Mouse (Mus musculus) CH12F3 (cell line): Measurements from ENCODE around the gene Ccn5.

Experiments used
- in situ Hi-C: fragments of 300-500 bp; cut with MboI; formaldehyde crosslinking; loops from 2 replicates; pipeline ENCODE4 v1.14.3; 2020; ENCODE audit warnings: low sequenced_read_pairs

Gene Ccn5

GRCm38 (mm10) chr2:163842043-163842442 is 21.4 kb downstream of the Ccn5 start:
- in situ Hi-C loops: no loop called here

DNA sequence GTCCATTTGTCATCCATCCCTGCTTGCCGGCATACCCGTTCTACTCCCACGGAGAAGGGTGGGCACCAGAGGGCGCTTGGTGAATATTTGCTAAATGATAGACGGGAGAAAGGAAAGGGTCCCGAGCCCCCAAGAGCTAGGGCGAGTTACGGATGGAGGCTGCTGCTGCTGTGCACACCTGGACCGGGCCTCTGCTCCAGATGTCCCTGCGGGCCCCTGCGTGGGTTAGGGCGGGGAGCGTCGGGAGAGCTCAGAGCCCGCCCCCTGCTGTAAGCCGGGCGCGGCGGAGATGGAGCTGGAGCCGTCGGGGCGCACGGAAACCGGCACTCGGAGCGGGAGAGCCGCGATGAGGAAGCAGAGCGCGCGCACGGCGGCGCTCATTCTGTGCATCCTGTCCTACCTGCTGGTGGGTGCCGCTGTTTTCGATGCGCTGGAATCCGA is 32.8 kb downstream of the Ccn5 start, which contains the start of gene Kcnk15:
TSS of gene Kcnk15 (plus strand) at position 191 of the 441 bp plus-strand sequence.
- in situ Hi-C loops: no loop called here

GRCm38 (mm10) chr2:163857233-163857632 is 36.6 kb downstream of the Ccn5 start:
- in situ Hi-C loops: no loop called here

DNA sequence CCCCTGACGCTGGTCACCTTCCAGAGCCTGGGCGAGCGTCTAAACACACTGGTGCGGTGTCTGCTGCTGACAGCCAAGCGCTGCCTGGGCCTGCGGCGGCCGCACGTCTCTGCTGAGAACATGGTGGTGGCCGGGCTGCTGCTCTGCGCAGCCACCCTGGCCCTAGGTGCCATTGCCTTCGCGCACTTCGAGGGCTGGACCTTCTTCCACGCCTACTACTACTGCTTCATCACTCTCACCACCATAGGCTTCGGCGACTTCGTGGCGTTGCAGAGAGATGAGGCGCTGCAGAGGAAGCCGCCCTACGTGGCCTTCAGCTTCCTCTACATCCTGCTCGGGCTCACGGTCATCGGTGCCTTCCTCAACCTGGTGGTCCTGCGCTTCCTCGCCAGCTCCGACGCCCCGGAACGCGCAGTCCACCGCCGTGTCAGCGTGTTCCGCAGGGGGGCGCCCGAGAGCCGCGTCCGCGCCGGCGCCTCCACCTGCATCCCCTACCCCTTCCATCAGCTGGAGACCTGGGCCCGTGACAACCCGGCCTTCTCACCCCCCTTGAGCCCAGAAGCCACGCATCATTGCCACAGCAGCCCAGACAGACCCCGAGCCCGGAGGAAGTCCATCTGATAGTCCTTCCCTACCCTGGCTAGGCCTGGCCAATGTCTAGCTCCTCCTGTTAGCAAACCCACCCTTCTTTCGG is 37.7 kb downstream of the Ccn5 start:
- in situ Hi-C loops: no loop called here

DNA sequence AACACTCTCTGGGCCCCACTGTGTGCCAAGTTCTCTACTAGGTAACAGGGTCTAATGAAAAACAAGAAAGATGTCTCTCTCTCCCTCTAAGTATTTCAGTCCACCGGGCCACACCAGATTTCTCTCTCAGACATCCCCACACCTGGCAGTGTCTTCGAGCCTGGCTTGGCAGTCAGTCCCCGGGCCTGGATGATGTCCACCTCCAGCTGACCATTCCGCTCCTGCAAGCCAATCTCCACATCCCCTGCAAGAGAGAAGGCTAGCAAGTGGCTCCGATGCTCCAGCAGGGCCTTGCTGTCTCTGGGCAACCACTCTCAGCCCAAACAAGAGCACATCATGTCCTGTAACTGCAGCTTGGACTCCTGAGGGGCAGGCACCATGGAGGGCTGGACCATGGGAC is 44.6 kb downstream of the Ccn5 start:
- in situ Hi-C loops: no loop called here

GRCm38 (mm10) chr2:163866061-163866460 is 45.4 kb downstream of the Ccn5 start:
- in situ Hi-C loops: no loop called here

GRCm38 (mm10) chr2:163869783-163870182 is 49.1 kb downstream of the Ccn5 start:
- in situ Hi-C loops: no loop called here

DNA sequence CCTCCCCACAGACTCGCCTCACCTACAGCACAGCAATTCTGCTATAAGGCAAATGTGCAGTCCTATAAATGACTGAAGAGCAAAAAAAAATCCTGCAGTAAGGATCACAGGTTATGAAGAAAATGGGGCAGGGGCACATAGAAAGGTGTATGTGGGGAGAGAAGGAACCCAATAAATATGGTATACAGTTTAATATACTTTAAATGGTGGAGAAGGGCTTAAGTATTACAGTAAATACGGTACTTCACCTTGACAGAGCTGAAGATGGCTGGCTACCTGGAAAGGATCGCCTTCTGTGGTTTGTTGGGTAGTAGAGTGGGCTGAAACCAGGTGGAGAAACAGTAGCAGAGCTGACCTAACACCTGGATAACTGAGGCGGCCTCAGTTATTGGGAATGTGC is 50.6 kb downstream of the Ccn5 start:
- in situ Hi-C loops: no loop called here

GRCm38 (mm10) chr2:163871906-163872305 is 51.2 kb downstream of the Ccn5 start:
- in situ Hi-C loops: no loop called here

- in situ Hi-C loops: no loop called here
Measured at GRCm38 (mm10) chr2:163874877-163875276, 54.2 kb downstream of the Ccn5 start.

GRCm38 (mm10) chr2:163875484-163875883 is 54.8 kb downstream of the Ccn5 start:
- in situ Hi-C loops: no loop called here

- in situ Hi-C loops: no loop called here
Measured at GRCm38 (mm10) chr2:163876830-163877498, 56.3 kb downstream of the Ccn5 start.

- in situ Hi-C loops: no loop called here
Measured at GRCm38 (mm10) chr2:163880891-163881290, 60.2 kb downstream of the Ccn5 start.
